Mouse (Mus musculus): ENCODE results near the gene Gm3625. TPM values are rescaled to one million over a fixed set of nuclear protein-coding genes. Genes with fewer than 3 reads are reported as not detected.
"Not testable (repeated sequence)": the region's sequence is repeated elsewhere in the genome, so short reads cannot be mapped to it uniquely, and the experiment has no call there.

The Gm3625 gene
- polyA plus RNA-seq, 1 experiment: not detected

DNA sequence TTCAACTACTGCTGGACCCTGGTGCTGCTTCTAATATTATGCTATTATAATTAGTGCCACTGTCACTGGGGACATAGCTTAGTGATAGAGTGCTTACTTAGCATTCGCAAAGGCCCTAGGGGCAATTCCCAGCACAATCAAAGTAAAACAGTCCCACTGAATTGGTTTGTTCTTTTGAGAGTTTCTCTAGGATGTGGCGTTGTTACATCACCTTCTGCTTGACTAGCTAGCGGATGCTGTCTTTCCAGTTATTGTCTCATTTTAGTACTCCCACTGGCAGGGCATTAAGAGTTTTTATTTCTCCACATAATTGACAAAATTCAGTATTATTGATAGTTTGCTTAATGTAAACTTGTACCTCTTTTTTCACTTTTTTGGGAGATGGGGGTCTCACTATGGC lies 34.7 kb downstream of the Gm3625 start:
- 96% methylated on average over 3 of the region's 3 CpGs for WGBS
- DNase-seq (ENCODE audit: low read depth, low spot score): no peak

- DNase-seq (ENCODE audit: low read depth, low spot score): no peak
- WGBS: 69% methylated on average over 3 of the region's 3 CpGs
Observed at GRCm38 (mm10) chr12:4557436-4557835, 35.3 kb downstream of the Gm3625 start.

GRCm38 (mm10) chr12:4556891-4557290 lies 35.8 kb downstream of the Gm3625 start:
- no peak for DNase-seq (ENCODE audit: low read depth, low spot score)
- 63% methylated on average over 9 of the region's 9 CpGs for WGBS

GRCm38 (mm10) chr12:4555451-4555850 lies 37.3 kb downstream of the Gm3625 start:
- WGBS: 75% methylated on average over 6 of the region's 6 CpGs

DNA sequence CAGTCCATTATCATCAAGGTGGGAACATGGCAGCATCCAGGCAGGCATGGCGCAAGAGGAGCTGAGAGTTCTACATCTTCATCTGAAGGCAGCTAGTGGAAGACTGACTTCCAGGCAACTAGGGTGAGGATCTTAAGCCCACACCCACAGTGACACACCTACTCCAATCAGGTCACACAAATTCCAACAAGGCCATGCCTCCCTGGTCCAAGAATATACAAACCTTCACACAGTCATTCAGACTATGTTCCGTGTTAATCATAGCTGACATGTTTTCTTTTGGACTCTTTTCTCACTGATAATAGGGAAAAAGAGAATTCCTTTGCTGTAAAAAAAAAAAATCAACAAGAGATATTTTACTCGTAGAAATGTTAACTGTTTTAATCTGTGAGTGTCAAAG lies 39.0 kb downstream of the Gm3625 start:
- 75% methylated on average over 3 of the region's 3 CpGs for WGBS
- not testable (repeated sequence) for DNase-seq (ENCODE audit: low read depth, low spot score)

More at GRCm38 (mm10) chr12:4555451-4555850, 37.3 kb downstream of the Gm3625 start:
- no peak for DNase-seq (ENCODE audit: low read depth, low spot score)

- DNase-seq (ENCODE audit: low read depth, low spot score): peak; percentile 60
- 21% methylated on average over 18 of the region's 18 CpGs for WGBS
Observed at GRCm38 (mm10) chr12:4548053-4549013, 44.4 kb downstream of the Gm3625 start.

- WGBS: 81% methylated on average over 14 of the region's 14 CpGs
Observed at GRCm38 (mm10) chr12:4547557-4547956, 45.2 kb downstream of the Gm3625 start.

DNA sequence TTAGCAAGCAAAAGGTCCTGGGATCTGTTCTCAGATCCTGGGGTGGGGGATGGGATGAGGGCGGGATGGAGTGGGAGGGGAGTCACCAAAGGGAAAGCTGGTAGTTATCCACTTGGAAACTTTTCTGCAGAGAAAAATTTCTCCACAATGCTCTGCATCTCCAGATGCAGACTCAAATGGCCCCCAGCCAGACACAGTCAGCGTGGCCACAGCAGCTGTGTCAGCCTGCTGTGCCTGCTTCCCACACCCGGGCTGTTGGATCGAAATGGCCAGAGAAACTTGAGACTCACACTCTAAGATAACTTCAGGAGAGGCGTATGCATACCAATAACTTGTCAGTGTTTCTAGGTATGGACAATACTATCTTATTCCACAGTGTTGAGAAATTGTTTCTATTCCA lies 46.2 kb downstream of the Gm3625 start:
- no peak for DNase-seq (ENCODE audit: low read depth, low spot score)
- 73% methylated on average over 5 of the region's 5 CpGs for WGBS

More at GRCm38 (mm10) chr12:4547557-4547956, 45.2 kb downstream of the Gm3625 start:
- DNase-seq (ENCODE audit: low read depth, low spot score): no peak

GRCm38 (mm10) chr12:4545425-4545824 lies 47.3 kb downstream of the Gm3625 start:
- DNase-seq (ENCODE audit: low read depth, low spot score): no peak

DNA sequence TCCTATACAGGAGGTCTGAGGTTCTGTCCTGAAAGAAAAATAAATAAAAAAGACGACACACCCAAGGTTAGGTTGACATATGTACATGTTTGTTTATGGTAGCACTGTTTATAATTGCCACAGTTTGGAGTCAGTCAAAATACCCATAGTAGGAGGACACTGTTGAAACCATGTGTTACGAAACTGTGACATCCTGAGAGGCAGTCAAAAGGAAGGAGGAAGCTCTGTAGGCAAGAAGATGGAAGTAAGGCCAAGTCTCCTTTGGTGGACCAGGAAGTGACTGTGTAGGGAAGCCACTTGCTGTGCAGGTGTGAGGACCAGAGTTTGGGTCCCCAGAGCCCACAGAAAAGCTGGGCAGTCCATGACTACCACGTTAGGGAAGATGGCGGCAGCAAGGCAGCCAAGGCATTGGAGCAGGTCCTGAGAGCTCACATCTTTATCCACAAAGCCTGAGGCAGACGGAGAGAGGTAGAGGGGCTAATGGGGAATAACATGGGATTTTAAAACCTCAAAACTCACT lies 48.3 kb downstream of the Gm3625 start:
- no peak for DNase-seq (ENCODE audit: low read depth, low spot score)
- 86% methylated on average over 5 of the region's 5 CpGs for WGBS

Other genes starting within 250 kb of the Gm3625 start
- 14.3 and 23.9 TPM in 2 replicates for gene Ncoa1, start 115.7 kb downstream of the Gm3625 start, polyA plus RNA-seq (2012; rRNA removed)
- 19.1 and 25.6 TPM in 2 replicates for gene Itsn2, start 289 bp downstream of the Gm3625 start, polyA plus RNA-seq (2012; rRNA removed)
- gene Fam228a, start 145.5 kb upstream of the Gm3625 start, polyA plus RNA-seq (2012; rRNA removed): not detected in 2 replicates
- gene Pfn4, start 176.1 kb upstream of the Gm3625 start, polyA plus RNA-seq (2012; rRNA removed): 0.07 and 0.25 TPM in 2 replicates
- gene Fam228b, start 176.3 kb upstream of the Gm3625 start, polyA plus RNA-seq (2012; rRNA removed): 0.02 TPM in 1 of 2 replicates, not detected in the other
- gene Sf3b6, start 224.6 kb upstream of the Gm3625 start, polyA plus RNA-seq (2012; rRNA removed): 118 and 119 TPM in 2 replicates
- gene Fkbp1b, start 248.7 kb upstream of the Gm3625 start, polyA plus RNA-seq (2012; rRNA removed): 1.6 and 3.0 TPM in 2 replicates

Measured in large intestine, adult 2 months (tissue).